Mouse (Mus musculus) cortical plate, adult 2 months (tissue): ENCODE measurements at regions not wholly inside any gene's neighbourhood (a gene's known extent, or its start where the extent isn't known, plus 50 kb on each side); places are given as distances from the start of the nearest gene placed in this dataset.

Experiments
- CTCF ChIP-seq: fragments of 200-500 bp; IDR thresholded peaks from 2 replicates; pipeline ENCODE4 v1.5.1; 2011; ENCODE audit warnings: mild to moderate bottlenecking, control low read depth, low read length; ENCODE audit not compliant: insufficient read depth; ENCODE audit errors: extremely low read depth
- POLR2A ChIP-seq: fragments of 200-500 bp; IDR thresholded peaks from 2 replicates; pipeline ENCODE4 v1.6.1; 2011; ENCODE audit warnings: mild to moderate bottlenecking, low read length, control low read depth; ENCODE audit not compliant: insufficient read depth; ENCODE audit errors: extremely low read depth

GRCm38 (mm10) chr10:91362587-91362986 is 181.5 kb upstream of the Tmpo start:
- TF ChIP-seq CTCF (no peak), POLR2A (no peak)
